Mouse (Mus musculus) midbrain, postnatal 0 days (tissue): ENCODE measurements at regions not wholly inside any gene's neighbourhood (a gene's known extent, or its start where the extent isn't known, plus 50 kb on each side); places are given as distances from the start of the nearest gene placed in this dataset.

Experiments
- ATAC-seq: fragments of 200-750 bp; cut with Nextera tagmentation; 2 replicates; pipeline ENCODE4 v1.8.0; 2017; ENCODE audit warnings: moderate number of reproducible peaks, mild to moderate bottlenecking, moderate TSS enrichment, moderate library complexity; ENCODE audit not compliant: low FRiP score
- DNase-seq: peaks from one replicate; pipeline ENCODE4 v3.0.0-alpha.2; 2015; ENCODE audit warnings: low spot score
- H3K27ac ChIP-seq: fragments of 300-500 bp; sonication (generic); 2 replicates; pipeline ENCODE4 v1.5.1; 2014; ENCODE audit warnings: low read depth, mild to moderate bottlenecking, low read length, mixed read lengths
- H3K27me3 ChIP-seq: fragments of 300-500 bp; sonication (generic); 2 replicates; pipeline ENCODE4 v1.6.1; 2014; ENCODE audit warnings: low read length, control low read depth, mixed read lengths; ENCODE audit not compliant: insufficient read depth
- H3K36me3 ChIP-seq: fragments of 300-500 bp; sonication (generic); 2 replicates; pipeline ENCODE4 v1.6.1; 2014; ENCODE audit warnings: low read length, control low read depth, mixed read lengths; ENCODE audit not compliant: insufficient read depth
- H3K4me1 ChIP-seq: fragments of 300-500 bp; sonication (generic); 2 replicates; pipeline ENCODE4 v1.6.1; 2014; ENCODE audit warnings: mild to moderate bottlenecking, control low read depth, antibody characterized with exemption, low read length, mixed read lengths; ENCODE audit not compliant: insufficient read depth
- H3K4me2 ChIP-seq: fragments of 300-500 bp; sonication (generic); 2 replicates; pipeline ENCODE4 v1.6.1; 2014; ENCODE audit warnings: low read depth, mild to moderate bottlenecking, low read length, mixed read lengths; ENCODE audit not compliant: poor library complexity, severe bottlenecking
- H3K4me3 ChIP-seq: fragments of 300-500 bp; sonication (generic); 2 replicates; pipeline ENCODE4 v1.5.1; 2014; ENCODE audit warnings: low read depth, mild to moderate bottlenecking, low read length, moderate library complexity
- H3K9ac ChIP-seq: fragments of 300-500 bp; sonication (generic); replicated peaks from 2 replicates; pipeline ENCODE4 v1.6.1; 2014; ENCODE audit warnings: mild to moderate bottlenecking, low read length, moderate library complexity, mixed read lengths; ENCODE audit not compliant: poor library complexity, severe bottlenecking
- H3K9me3 ChIP-seq: fragments of 300-500 bp; sonication (generic); 2 replicates; pipeline ENCODE4 v1.6.1; 2016; ENCODE audit warnings: low read length, control low read depth
- CTCF ChIP-seq: IDR thresholded peaks from 2 replicates; pipeline ENCODE4 v1.5.1; 2016; ENCODE audit warnings: antibody characterized with exemption, mild to moderate bottlenecking
- WGBS: fragments of 180-500 bp; shearing (Covaris S2); extraction: QIAGEN DNeasy Blood & Tissue Kit; methylation state at CpG from one replicate; pipeline ENCODE4 v1.1.7; 2014; 5-methylcytosine and 5-hydroxymethylcytosine counted together

GRCm38 (mm10) chr1:185125737-185126286 lies 78.1 kb upstream of the Rab3gap2 start:
- Histone ChIP-seq H3K9me3 (no peaks in the 10 kb centered on the region), H3K36me3 (no peaks in the 10 kb centered on the region), H3K4me2 (no peak overlapping the region), H3K9ac (no peak overlapping the region), H3K4me3 (no peak overlapping the region), H3K27me3 (no peaks in the 10 kb centered on the region), H3K4me1 (no peaks in the 10 kb centered on the region), H3K27ac (no peak overlapping the region)
- no peak for TF ChIP-seq CTCF
- no peak for DNase-seq
- 78% methylated on average over 14 of the region's 14 CpGs for WGBS
- ATAC-seq = no peak

DNA sequence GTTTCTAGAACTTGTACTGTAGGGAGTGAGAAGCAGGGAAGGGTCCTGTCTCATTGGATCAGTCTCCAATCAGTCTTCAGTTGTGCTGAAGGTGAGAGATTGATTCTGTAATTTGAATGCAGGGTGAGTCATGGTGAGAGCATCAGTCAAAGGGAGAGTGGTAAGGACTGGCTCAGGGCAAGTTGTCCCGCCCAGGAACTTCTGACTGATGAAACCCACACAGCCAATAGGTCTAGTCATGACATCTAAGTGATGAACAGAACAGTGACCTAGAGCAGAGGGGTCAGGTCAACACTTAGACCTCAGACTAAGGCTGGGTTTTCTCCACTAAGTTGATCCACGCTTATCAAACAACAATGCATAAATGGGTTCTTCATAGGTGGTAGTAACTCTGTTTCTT lies 82.4 kb upstream of the Rab3gap2 start:
- Histone ChIP-seq H3K9ac (no peak overlapping the region), H3K36me3 (no peaks in the 10 kb centered on the region), H3K4me2 (no peak overlapping the region), H3K9me3 (no peaks in the 10 kb centered on the region), H3K27me3 (no peaks in the 10 kb centered on the region), H3K4me1 (no peaks in the 10 kb centered on the region), H3K27ac (no peak overlapping the region), H3K4me3 (no peak overlapping the region)
- DNase-seq = no peak
- no peak for ATAC-seq
- no peak for TF ChIP-seq CTCF
- WGBS = 91% methylated on average over 2 of the region's 2 CpGs

GRCm38 (mm10) chr1:185120416-185120815 lies 83.5 kb upstream of the Rab3gap2 start:
- H3K4me2 ChIP-seq = no peak overlapping the region
- no peak overlapping the region for H3K27ac ChIP-seq
- no peak overlapping the region for H3K9ac ChIP-seq
- TF ChIP-seq CTCF = no peak
- no peaks in the 10 kb centered on the region for H3K4me1 ChIP-seq
- DNase-seq = no peak
- H3K27me3 ChIP-seq = no peaks in the 10 kb centered on the region
- no peak overlapping the region for H3K4me3 ChIP-seq
- 84% methylated on average over 2 of the region's 2 CpGs for WGBS
- H3K9me3 ChIP-seq = no peaks in the 10 kb centered on the region
- H3K36me3 ChIP-seq = no peaks in the 10 kb centered on the region
- ATAC-seq = no peak

GRCm38 (mm10) chr1:185117711-185118110 lies 86.2 kb upstream of the Rab3gap2 start:
- no peaks in the 10 kb centered on the region for H3K36me3 ChIP-seq
- no peaks in the 10 kb centered on the region for H3K4me1 ChIP-seq
- no peak for ATAC-seq
- H3K9ac ChIP-seq = no peak overlapping the region
- no peak overlapping the region for H3K4me3 ChIP-seq
- H3K27me3 ChIP-seq = no peaks in the 10 kb centered on the region
- 34% methylated on average over 5 of the region's 5 CpGs for WGBS
- TF ChIP-seq CTCF = no peak
- no peak overlapping the region for H3K27ac ChIP-seq
- H3K4me2 ChIP-seq = no peak overlapping the region
- peak; percentile 51 for DNase-seq
- H3K9me3 ChIP-seq = no peaks in the 10 kb centered on the region

DNA sequence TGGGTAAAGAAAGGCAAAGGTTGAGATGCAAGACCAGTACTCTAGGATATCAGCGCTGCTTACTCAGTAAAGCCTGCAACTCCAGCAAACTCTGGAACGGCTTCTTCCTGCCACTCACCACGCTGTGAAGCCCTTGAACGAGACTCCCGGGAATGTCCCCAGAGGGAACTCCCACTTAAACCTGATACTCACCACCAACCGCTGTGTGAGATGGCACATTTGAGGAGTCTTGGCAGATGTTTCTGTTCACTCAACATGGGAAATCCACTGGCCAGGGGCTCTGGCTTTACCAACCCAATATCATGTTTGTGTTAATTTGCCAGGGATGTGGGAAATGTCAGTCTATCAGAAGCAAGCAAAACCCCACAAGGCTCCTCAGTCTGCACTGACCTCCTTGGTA lies 90.2 kb upstream of the Rab3gap2 start:
- DNase-seq (no peak), ATAC-seq (no peak)
- no peaks in the 10 kb centered on the region for H3K27me3 ChIP-seq
- WGBS = 89% methylated on average over 6 of the region's 6 CpGs
- H3K4me1 ChIP-seq = no peaks in the 10 kb centered on the region
- no peak overlapping the region for H3K4me2 ChIP-seq
- TF ChIP-seq CTCF = no peak
- H3K4me3 ChIP-seq = no peak overlapping the region
- no peaks in the 10 kb centered on the region for H3K9me3 ChIP-seq
- no peaks in the 10 kb centered on the region for H3K36me3 ChIP-seq
- H3K27ac ChIP-seq = no peak overlapping the region
- H3K9ac ChIP-seq = no peak overlapping the region

DNA sequence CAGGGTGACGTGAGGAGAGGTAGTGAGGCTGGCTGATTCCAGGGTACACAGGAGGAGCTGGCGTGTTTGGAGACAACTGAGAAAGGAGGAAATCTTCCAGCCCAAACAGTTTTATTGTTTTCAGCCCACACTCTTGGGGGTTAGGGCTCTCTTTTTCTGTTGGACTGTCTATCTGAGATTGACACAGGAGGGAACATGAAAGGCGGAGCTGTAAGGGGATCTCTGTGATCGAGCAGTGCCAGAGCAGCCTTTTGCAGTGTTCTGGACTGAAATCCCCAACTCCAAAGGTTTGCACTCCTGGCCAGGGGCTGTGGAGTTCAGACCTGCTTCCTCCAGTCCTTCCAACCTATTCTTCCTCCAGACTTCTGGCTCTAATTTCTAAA lies 91.9 kb upstream of the Rab3gap2 start:
- DNase-seq (no peak), ATAC-seq (no peak)
- TF ChIP-seq CTCF = no peak
- Histone ChIP-seq H3K36me3 (no peaks in the 10 kb centered on the region), H3K4me2 (no peak overlapping the region), H3K9me3 (no peaks in the 10 kb centered on the region), H3K4me1 (no peaks in the 10 kb centered on the region), H3K4me3 (no peak overlapping the region), H3K27ac (no peak overlapping the region), H3K27me3 (no peaks in the 10 kb centered on the region), H3K9ac (no peak overlapping the region)
- WGBS = 77% methylated on average over 4 of the region's 4 CpGs
